ENCODE assay signal across 21 mouse cellular contexts in genomic region chr15:63557816-63558215, GRCm38 (mm10).
"Had no signal": no experiment of that assay in that cellular context is flagged by ENCODE, and none has a peak within 500 bp of the region (broad histone marks: within the 10 kb centered on the region; RNA-seq: fewer than 3 reads in every experiment).

No protein-coding gene starts in this region.

- H3K36me3 ChIP-seq: limb, embryonic 10.5 days; limb, embryonic 13.5 days; liver, embryonic 12.5 days; liver, embryonic 15.5 days; lung, embryonic 15.5 days; midbrain, embryonic 10.5 days; midbrain, embryonic 13.5 days had no signal

- ATAC-seq: liver, embryonic 12.5 days; midbrain, embryonic 13.5 days; midbrain, embryonic 16.5 days had no signal

- DNase-seq: kidney, adult 9 months; kidney, postnatal 14 days; kidney, postnatal 4 days; liver; lung, adult 18-20 months; lung, postnatal 10 days; lung, postnatal 36 days; right cerebral cortex, adult 18-20 months; right cerebral cortex, postnatal 14 days; right cerebral cortex, postnatal 4 days; thymus, adult 2 months; thymus, postnatal 25 days had no signal

- H3K27me3 ChIP-seq: limb, embryonic 13.5 days; liver, embryonic 12.5 days; liver, embryonic 15.5 days; lung, embryonic 15.5 days; midbrain, embryonic 13.5 days had no signal

- H3K4me3 ChIP-seq: limb, embryonic 10.5 days; limb, embryonic 13.5 days; liver, embryonic 12.5 days; liver, embryonic 15.5 days; lung, embryonic 15.5 days; megakaryocyte, embryonic 14.5 days; midbrain, embryonic 10.5 days; midbrain, embryonic 13.5 days had no signal
